Mouse (Mus musculus) stomach, postnatal 0 days (tissue): ENCODE measurements around the gene Usp35. TPM values are rescaled to one million over a fixed set of nuclear protein-coding genes. Genes with fewer than 3 reads are reported as not detected.

Source experiments
- ATAC-seq: fragments of 200-750 bp; cut with Nextera tagmentation; 2 replicates; pipeline ENCODE4 v1.8.0; 2017; ENCODE audit not compliant: low FRiP score, low TSS enrichment
- DNase-seq: peaks from one replicate; pipeline ENCODE4 v3.0.0-alpha.2; 2016; ENCODE audit warnings: low spot score
- H3K27ac ChIP-seq: fragments of 300-500 bp; sonication (generic); replicated peaks from 2 replicates; pipeline ENCODE4 v1.5.1; 2014; ENCODE audit warnings: mild to moderate bottlenecking, control low read depth
- H3K27me3 ChIP-seq: fragments of 300-500 bp; sonication (generic); 2 replicates; pipeline ENCODE4 v1.6.1; 2014; ENCODE audit warnings: low read length; ENCODE audit not compliant: control insufficient read depth, insufficient read depth
- H3K36me3 ChIP-seq: fragments of 300-500 bp; sonication (generic); 2 replicates; pipeline ENCODE4 v1.6.1; 2014; ENCODE audit warnings: low read length, mixed read lengths; ENCODE audit not compliant: control insufficient read depth, insufficient read depth
- H3K4me1 ChIP-seq: fragments of 300-500 bp; sonication (generic); replicated peaks from 2 replicates; pipeline ENCODE4 v1.6.1; 2014; ENCODE audit warnings: antibody characterized with exemption; ENCODE audit not compliant: control insufficient read depth, insufficient read depth
- H3K4me2 ChIP-seq: fragments of 300-500 bp; sonication (generic); replicated peaks from 2 replicates; pipeline ENCODE4 v1.6.1; 2014; ENCODE audit warnings: low read depth, mild to moderate bottlenecking, control low read depth, moderate library complexity
- H3K4me3 ChIP-seq: fragments of 300-500 bp; sonication (generic); 2 replicates; pipeline ENCODE4 v1.5.1; 2014; ENCODE audit warnings: low read depth, low read length, control low read depth
- H3K9ac ChIP-seq: fragments of 300-500 bp; sonication (generic); 2 replicates; pipeline ENCODE4 v1.6.1; 2014; ENCODE audit warnings: mild to moderate bottlenecking, low read length, control low read depth, mixed read lengths
- H3K9me3 ChIP-seq: fragments of 300-500 bp; sonication (generic); 2 replicates; pipeline ENCODE4 v1.6.1; 2016; ENCODE audit warnings: low read length; ENCODE audit not compliant: control insufficient read depth
- CTCF ChIP-seq: IDR thresholded peaks from 2 replicates; pipeline ENCODE4 v1.5.1; 2016; ENCODE audit warnings: antibody characterized with exemption, low read depth, mild to moderate bottlenecking, moderate library complexity
- EP300 ChIP-seq: optimal IDR thresholded peaks from 2 replicates; pipeline ENCODE3; 2016; ENCODE audit warnings: antibody characterized with exemption
- WGBS: fragments of 180-500 bp; shearing (Covaris S2); extraction: QIAGEN DNeasy Blood & Tissue Kit; methylation state at CpG from one replicate; pipeline ENCODE4 v1.1.7; 2014; 5-methylcytosine and 5-hydroxymethylcytosine counted together
- polyA plus RNA-seq: library from polyadenylated mRNA; unstranded; fragments of >200 nt; fragmentation: Nextera tagmentation; extraction: Ambion mirVana; gene quantifications from 2 replicates; pipeline ENCODE4 v1.2.1, GENCODE M21; 2015

The Usp35 gene
- polyA plus RNA-seq, 1 experiment from 2014 or later, result 0.62 TPM

GRCm38 (mm10) chr7:97329676-97330075 lies 2.1 kb downstream of the Usp35 start:
- Histone ChIP-seq H3K27me3 (peaks cover 4% of the 10 kb centered on the region; the same call in 1 of the 2 replicates), H3K9ac (no peak overlapping the region), H3K9me3 (no peaks in the 10 kb centered on the region), H3K4me1 (0 out of 2 replicates have a peak, but pooled peaks cover 3% of the 10 kb centered on the region), H3K4me3 (no peak overlapping the region), H3K27ac (no peak overlapping the region), H3K4me2 (no peak overlapping the region), H3K36me3 (no peaks in the 10 kb centered on the region)
- ATAC-seq (no peak), DNase-seq (no peak)
- TF ChIP-seq CTCF (no peak), EP300 (no peak)
- WGBS, result 77% methylated on average over 3 of the region's 3 CpGs

GRCm38 (mm10) chr7:97328891-97329588 lies 2.8 kb downstream of the Usp35 start:
- Histone ChIP-seq H3K4me2 (no peak overlapping the region), H3K4me3 (no peak overlapping the region), H3K9ac (no peak overlapping the region), H3K4me1 (0 out of 2 replicates have a peak, but pooled peaks cover 3% of the 10 kb centered on the region), H3K36me3 (no peaks in the 10 kb centered on the region), H3K27me3 (peaks cover 4% of the 10 kb centered on the region; the same call in 1 of the 2 replicates), H3K27ac (no peak overlapping the region), H3K9me3 (no peaks in the 10 kb centered on the region)
- ATAC-seq, result no peak
- WGBS, result 65% methylated on average over 13 of the region's 13 CpGs
- DNase-seq, result peak; percentile 31
- TF ChIP-seq CTCF (no peak), EP300 (no peak)

GRCm38 (mm10) chr7:97327376-97327775 lies 4.4 kb downstream of the Usp35 start:
- H3K4me2 ChIP-seq, result no peak overlapping the region
- H3K9me3 ChIP-seq, result no peaks in the 10 kb centered on the region
- H3K27me3 ChIP-seq, result peaks cover 4% of the 10 kb centered on the region; the same call in 1 of the 2 replicates
- TF ChIP-seq EP300 (no peak), CTCF (no peak)
- WGBS, result 89% methylated on average over 4 of the region's 4 CpGs
- no peak overlapping the region for H3K4me3 ChIP-seq
- no peak for DNase-seq
- no peak overlapping the region for H3K27ac ChIP-seq
- H3K36me3 ChIP-seq, result no peaks in the 10 kb centered on the region
- no peak overlapping the region for H3K9ac ChIP-seq
- 0 out of 2 replicates have a peak, but pooled peaks cover 3% of the 10 kb centered on the region for H3K4me1 ChIP-seq
- ATAC-seq, result no peak

GRCm38 (mm10) chr7:97325156-97325985 lies 6.4 kb downstream of the Usp35 start:
- Histone ChIP-seq H3K9me3 (no peaks in the 10 kb centered on the region), H3K4me1 (no peaks in the 10 kb centered on the region), H3K27ac (no peak overlapping the region), H3K9ac (peak overlapping the region; percentile 8; the same call in 1 of the 2 replicates), H3K4me3 (peak overlapping the region; percentile 25), H3K27me3 (peaks cover 4% of the 10 kb centered on the region; the same call in 1 of the 2 replicates), H3K4me2 (peak overlapping the region; percentile 47), H3K36me3 (no peaks in the 10 kb centered on the region)
- no peak for TF ChIP-seq CTCF
- no peak for TF ChIP-seq EP300
- ATAC-seq (peak; percentile 14; the same call in 1 of the 2 replicates), DNase-seq (peak; percentile 39)
- 20% methylated on average over 73 of the region's 96 CpGs for WGBS

- H3K4me1 ChIP-seq, result no peaks in the 10 kb centered on the region
- no peaks in the 10 kb centered on the region for H3K36me3 ChIP-seq
- DNase-seq, result no peak
- H3K27ac ChIP-seq, result no peak overlapping the region
- ATAC-seq, result no peak
- no peak overlapping the region for H3K4me2 ChIP-seq
- TF ChIP-seq EP300 (no peak), CTCF (no peak)
- no peaks in the 10 kb centered on the region for H3K9me3 ChIP-seq
- H3K4me3 ChIP-seq, result no peak overlapping the region
- H3K9ac ChIP-seq, result no peak overlapping the region
- 86% methylated on average over 8 of the region's 8 CpGs for WGBS
- peaks cover 4% of the 10 kb centered on the region; the same call in 1 of the 2 replicates for H3K27me3 ChIP-seq
These were observed 7.5 kb downstream of the Usp35 start for GRCm38 (mm10) chr7:97324342-97324741.
